Mouse (Mus musculus): ENCODE measurements around the gene Cdca4.
"Not testable (repeated sequence)": the region's sequence is repeated elsewhere in the genome, so short reads cannot be mapped to it uniquely, and the experiment has no call there.

Gene Cdca4

GRCm38 (mm10) chr12:112857021-112857925, 28.1 kb upstream of the Cdca4 start:
- DNase-seq, result no peak

- no peak for DNase-seq
Measured at GRCm38 (mm10) chr12:112856338-112856737, 27.1 kb upstream of the Cdca4 start.

DNA sequence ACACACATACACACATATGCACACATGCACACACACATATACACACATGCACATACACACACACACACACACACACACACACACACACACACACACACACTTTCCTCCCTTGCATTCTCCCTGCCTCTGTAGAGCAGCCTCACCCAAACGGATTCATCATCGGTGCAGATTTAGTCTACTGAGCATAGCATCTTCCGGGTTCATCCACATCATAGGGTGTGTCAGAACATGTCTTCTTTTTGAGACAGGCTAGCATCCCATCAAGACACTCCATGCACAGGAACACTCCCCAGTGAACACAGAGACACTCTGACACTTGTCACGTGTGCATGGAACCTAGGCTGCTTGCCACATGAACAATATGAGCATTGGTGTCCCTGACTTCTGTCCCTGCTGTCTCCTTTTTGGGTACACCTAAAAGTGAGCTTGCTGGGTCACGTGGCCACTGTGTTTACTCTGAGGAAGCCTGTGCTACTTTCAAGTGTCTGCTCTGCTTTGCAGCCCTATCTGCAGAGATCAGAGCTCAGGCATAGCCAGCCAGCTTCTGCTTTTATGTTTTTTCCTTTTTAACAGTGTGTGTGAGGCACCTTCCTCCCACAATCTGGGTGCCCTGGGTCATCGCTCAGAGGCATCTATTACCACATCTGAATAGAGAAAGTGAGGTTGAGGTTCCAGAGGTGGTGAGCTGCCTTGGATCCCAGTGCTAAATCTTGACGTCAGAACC, 25.5 kb upstream of the Cdca4 start:
- DNase-seq, result no peak

- no peak for DNase-seq
Measured at GRCm38 (mm10) chr12:112853050-112853729, 24.0 kb upstream of the Cdca4 start.

DNA sequence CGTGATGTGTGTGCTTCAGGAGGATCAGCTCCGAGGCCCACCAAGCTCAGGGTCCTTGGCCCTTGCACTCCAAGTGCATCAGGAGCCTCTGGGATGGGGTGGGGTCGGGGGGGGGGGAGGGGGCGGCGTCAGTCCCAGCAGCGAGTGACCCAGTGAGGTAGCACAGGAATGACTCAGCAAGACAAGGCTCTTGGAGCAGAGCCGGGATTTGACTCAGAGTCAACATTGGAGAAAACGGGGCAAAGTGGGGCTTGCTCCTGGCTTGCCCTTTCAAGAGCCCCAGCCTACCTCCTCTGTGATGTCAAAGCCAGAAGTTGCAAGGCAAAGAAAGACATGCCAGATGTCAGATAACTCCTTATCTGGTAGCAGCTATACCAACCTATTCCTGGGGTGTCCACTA, 21.9 kb upstream of the Cdca4 start:
- no peak for DNase-seq

- DNase-seq, result no peak
Measured at GRCm38 (mm10) chr12:112850344-112850743, 21.1 kb upstream of the Cdca4 start.

- peak; percentile 20 for DNase-seq
Measured at GRCm38 (mm10) chr12:112849235-112850022, 20.2 kb upstream of the Cdca4 start.

DNA sequence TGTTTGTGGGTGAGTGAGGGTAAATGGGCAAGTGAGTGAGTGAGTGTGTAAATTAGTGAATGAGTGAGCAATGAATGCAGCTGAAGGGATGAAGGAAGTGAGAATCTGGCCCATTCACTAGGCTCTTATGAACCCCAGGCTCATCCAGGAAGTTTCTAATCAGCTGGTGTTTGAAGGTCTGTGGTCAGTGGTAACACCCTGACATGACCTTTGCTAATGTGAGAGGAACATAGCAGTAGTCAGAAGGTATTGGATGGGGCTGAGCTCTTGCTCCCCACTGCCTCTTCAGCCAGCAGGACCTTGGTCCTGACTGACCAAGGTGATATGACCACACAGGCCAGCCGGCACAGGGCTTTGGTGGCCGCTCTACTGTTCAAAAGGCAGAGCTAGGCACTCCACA, 18.7 kb upstream of the Cdca4 start:
- no peak for DNase-seq

DNA sequence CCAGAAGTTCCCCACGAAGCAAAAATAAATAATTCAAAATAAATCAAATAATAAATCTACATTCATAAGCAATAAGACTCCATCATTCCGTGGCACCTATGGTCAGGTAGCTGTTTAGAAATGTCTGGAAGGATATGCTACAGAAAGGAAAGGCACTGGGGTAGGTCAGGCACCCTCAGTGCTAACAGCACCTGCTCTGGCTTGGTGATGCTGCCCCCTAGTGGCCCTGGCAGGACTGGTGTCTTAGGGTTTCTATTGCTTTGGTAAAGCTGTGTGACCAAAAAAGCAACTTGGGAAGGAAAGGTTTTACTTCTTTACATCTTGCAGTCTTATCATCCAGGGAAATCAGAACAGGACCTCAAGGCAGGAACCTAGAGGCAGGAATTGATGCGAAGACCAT, 14.6 kb upstream of the Cdca4 start:
- peak; percentile 87 for DNase-seq

DNA sequence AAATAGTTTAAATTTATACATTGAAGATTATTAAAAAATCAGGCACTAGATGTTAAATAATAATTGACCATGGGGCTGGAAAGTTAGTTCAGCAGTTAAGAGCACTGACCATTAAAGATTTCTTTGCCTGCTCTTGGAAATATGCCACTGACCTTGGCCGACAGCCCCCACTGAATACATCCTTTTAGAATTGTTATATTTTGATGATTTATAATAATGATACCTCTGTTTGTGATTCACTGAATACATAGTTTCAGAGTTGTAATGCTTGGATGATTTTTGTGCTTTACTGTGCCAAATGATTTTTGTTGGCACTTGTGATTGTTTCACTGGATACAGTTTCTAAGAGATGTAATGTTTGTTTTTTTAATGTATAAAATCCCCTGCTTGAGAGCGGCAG, 12.9 kb upstream of the Cdca4 start:
- not testable (repeated sequence) for DNase-seq

DNA sequence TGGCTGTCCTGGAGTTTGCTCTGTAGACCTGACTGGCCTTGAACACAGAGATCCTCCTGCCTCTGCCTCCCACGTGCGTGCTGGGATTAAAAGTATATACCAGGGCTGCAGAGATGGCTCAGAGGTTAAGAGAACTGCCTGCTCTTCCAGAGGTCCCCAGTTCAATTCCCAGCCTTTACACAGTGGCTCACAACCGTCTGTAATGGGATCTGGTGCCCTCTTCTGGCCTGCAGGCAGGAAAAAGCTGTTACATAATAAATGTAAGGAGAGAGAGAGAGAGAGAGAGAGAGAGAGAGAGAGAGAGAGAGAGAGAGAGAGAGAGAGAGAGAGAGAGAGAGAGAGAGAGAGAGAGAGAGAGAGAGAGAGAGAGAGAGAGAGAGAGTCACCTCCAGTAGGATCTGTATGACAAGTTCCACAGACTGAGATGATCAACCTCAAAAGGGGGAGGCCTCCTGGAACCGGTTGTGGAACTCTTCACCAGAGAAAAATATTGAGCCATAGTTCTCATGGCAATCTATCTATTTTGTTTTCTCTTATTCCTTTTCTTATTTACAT, 12.2 kb upstream of the Cdca4 start:
- DNase-seq, result not testable (repeated sequence)

DNA sequence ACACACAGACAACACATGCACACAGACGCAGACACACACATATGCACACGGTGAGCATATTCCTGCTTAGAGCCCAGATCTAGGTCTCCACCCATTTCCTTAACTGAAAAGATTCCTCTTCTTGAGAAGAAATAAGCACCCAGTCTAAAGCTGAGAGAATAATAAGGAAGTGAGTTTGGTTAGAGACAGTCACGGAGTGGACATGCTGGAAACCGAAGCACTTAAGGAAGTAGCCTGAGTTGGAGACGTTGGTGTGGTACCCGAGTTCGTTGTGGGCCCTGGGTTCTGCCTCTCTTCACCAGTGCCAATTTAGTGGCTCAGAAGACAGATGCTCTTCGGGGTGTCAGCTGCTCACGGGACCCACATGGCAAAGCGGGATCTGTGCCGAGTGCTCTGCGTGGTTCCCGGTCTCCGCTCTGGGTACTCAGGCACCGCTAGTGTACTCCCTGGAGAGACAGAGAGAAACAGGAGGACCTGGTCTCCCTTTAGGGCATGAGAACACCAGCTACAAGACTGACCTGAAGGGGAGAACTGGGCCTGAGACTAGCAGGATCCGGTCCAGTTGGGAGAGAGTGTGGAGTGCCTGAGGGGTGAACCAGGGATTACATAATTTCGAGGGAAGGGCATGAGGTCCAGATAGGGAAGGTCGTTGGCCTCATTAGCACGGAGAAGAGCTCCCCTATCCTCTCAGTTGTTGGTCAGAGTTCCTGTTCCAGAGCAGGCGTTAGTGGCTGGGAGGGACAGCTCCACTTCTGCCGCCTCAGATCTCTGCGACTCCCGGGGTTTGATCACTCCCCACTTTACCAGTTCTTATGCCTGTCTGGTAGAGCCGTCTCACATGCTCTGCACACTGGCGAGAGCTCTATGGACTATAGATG, 11.2 kb upstream of the Cdca4 start:
- no peak for DNase-seq

DNA sequence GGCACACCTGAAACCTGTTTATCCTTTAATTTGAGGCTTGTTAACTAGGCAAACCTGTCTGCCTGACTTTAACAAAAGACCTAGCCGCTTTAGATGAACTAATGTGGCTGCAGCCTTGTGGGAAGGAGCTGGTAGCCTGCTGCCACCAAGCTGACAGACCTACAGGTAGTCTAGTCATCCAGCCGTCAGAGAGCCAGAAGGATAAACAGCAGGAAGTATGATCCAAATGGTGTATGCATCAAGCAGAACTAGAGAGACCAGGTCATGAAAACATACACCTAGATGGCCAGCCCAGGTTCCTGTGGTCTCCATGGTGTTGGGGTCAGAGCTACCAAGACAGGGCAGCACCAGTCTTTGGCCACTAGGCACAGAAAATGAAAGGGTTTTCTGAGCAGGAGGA, 5.8 kb upstream of the Cdca4 start:
- no peak for DNase-seq

- no peak for DNase-seq
Measured at GRCm38 (mm10) chr12:112833527-112833926, 4.3 kb upstream of the Cdca4 start.

- DNase-seq, result no peak
Measured at GRCm38 (mm10) chr12:112832411-112832810, 3.2 kb upstream of the Cdca4 start.

DNA sequence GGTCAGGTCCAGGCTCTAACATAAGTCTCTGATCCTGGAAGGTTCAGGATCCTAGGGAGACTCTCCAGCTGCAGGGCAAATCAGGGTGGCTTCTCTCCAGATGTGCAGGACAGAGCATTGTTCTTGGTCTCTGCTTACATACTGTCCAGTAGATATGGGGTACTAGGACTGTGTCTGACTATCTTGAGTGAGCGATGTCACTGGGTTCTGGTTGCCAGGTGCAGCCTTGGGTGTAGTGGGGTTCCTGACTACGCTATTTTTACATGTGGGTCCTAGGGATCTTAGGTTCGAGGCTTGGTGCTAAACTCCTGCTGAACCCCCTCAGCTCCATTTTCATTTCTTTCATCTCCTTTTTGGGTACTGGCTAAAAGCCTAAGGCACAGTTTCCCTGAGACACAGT, 1.3 kb upstream of the Cdca4 start:
- no peak for DNase-seq

DNA sequence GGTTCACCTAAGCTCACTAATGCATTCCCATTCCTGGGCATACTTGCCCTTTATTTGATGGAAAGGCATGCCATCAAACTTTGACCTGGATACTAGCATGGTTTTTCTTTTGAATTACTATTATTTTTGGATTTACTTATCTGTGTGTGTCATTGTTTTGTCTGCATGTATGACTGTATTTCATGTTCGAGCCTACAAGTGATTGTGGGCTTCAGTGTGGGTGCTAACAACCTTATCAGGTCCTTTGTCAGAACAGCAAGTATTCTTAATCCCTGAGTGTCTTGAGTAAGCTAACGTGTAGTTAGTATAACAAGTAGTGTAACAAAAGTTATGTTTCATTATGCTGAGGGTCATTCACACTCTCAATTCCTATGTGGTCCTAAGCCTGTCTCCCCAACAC, 918 bp upstream of the Cdca4 start:
- no peak for DNase-seq

GRCm38 (mm10) chr12:112828501-112829243, 551 bp downstream of the Cdca4 start:
- DNase-seq, result no peak

DNA sequence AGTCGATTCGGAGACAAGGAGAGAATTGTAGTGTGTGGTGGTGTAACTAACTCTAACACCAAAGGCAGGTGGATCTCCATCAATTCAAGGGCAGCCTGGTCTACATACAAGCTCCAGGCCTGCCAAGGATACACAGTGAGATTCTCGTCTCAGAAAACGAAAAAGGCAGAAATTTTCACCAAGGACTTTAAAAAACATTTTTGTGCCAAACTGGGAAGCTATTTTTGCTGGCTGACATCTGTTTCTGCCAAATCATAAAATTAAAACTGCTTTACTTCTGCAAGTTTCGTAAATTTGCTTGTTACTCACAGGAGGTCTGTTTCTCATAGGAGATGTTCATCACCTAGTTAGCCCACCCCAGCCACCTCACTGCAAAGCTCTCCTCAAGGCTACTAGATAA, 3.3 kb downstream of the Cdca4 start:
- DNase-seq, result no peak

DNA sequence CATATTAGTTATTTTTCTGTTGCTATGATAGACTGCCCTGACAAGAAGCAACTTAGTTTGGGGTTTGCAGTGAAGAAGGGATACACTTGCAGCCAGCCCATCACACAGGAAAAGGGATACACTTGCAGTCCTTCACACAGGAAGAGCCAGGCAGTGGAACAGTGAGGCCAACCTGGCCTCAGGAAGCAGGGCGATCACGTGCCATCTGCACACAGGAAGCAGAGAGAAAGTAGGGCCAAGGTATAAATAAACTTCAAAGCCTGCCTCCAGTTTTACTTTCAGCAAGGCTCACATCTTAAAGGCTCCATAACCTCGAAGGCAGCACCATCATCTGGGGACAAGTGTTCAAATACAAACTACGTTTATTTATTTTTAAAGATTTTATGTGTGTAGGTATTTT, 6.0 kb downstream of the Cdca4 start:
- DNase-seq, result no peak

DNA sequence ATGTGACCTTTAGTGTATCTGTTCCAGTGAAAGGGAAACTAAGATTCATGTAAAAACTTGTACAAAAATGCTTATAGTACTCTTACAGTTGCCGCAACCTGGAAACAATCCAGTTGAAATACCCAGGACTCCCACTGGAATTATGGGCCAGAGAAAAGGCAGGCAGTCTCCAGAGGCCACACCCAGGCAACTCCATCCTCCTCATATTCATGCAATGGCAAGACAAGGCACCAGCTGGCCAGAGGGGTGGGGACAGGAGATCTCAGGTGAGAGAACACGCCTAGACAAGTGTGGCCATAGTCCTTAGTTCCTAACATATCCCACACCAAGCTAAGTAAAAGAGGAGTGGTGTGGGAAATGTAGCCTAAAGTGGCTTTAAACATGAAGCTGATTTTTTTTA, 6.5 kb downstream of the Cdca4 start:
- DNase-seq, result no peak

All from kidney, adult 18-20 months (tissue).